Mouse (Mus musculus): Measurements from ENCODE around the gene Ano2. TPM values are rescaled to one million over a fixed set of nuclear protein-coding genes. Genes with fewer than 3 reads are reported as not detected.
A peak's percentile ranks its signal among the peaks of the same experiment; 100 is the strongest.

Ano2 gene
- polyA plus RNA-seq, 1 experiment from 2014 or later: 0.27 TPM

DNA sequence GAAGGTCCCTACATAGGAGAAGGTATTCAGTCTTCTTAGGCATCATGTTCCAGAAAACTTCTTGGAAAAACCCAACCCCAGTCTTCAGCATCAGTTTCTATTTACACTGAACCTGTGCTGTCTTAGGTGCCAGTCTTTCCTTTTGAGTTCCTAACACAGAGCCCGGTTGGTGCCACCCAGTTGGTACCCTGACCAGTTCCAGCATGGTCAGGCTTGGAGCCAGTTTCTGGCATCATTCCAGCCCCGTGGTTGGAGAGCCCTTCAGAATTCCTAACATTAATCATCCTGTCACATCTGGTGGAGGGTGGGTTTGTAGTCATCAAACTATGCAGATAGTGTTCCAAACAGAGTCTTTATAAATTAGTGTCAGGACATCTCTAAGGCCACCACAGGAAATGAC is 234.8 kb downstream of the Ano2 start:
- 51% methylated on average over 2 of the region's 2 CpGs for WGBS
- ATAC-seq (ENCODE audit: insufficient read depth, low FRiP score): no peak

DNA sequence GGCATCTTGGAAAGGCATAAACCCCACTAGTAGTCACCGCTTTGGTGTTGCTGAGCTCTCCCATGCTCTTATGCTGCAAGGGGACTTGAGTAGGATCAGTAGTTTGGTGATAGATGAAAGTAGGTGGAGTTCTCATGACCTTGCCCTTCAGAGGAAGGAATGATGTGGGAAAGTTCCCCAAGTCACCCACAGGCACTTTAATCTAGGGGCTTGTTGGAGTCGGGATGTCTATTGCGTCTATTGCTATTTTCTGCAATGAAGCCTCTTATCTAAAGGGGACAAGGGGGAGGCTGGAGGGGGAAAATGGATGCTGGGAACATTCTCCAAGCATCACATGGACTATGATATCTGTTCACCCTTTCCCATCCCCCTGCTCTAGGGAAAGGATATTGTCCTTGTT is 235.6 kb downstream of the Ano2 start:
- WGBS: 87% methylated on average over 3 of the region's 3 CpGs
- no peak overlapping the region for H3K4me2 ChIP-seq (ENCODE audit: low read depth, low read length)
- no peak overlapping the region for H3K27ac ChIP-seq (ENCODE audit: low read length)
- no peaks in the 10 kb centered on the region for H3K4me1 ChIP-seq (ENCODE audit: control insufficient read depth, insufficient read depth, low read length)
- H3K27me3 ChIP-seq (ENCODE audit: control insufficient read depth, insufficient read depth, low read length): no peaks in the 10 kb centered on the region
- H3K36me3 ChIP-seq (ENCODE audit: control insufficient read depth, insufficient read depth, low read length): no peaks in the 10 kb centered on the region
- no peak overlapping the region for H3K4me3 ChIP-seq (replicated peaks; ENCODE audit: low read length)
- H3K9me3 ChIP-seq (replicated peaks; ENCODE audit: control insufficient read depth, low read length): no peaks in the 10 kb centered on the region
- ATAC-seq (ENCODE audit: insufficient read depth, low FRiP score): no peak
- no peak overlapping the region for H3K9ac ChIP-seq (ENCODE audit: low read length)

More for the DNA sequence above, 234.8 kb downstream of the Ano2 start:
- Histone ChIP-seq H3K4me2 (ENCODE audit: low read depth, low read length) (no peak overlapping the region), H3K27ac (ENCODE audit: low read length) (no peak overlapping the region), H3K27me3 (ENCODE audit: control insufficient read depth, insufficient read depth, low read length) (no peaks in the 10 kb centered on the region), H3K4me3 (replicated peaks; ENCODE audit: low read length) (no peak overlapping the region), H3K4me1 (ENCODE audit: control insufficient read depth, insufficient read depth, low read length) (no peaks in the 10 kb centered on the region), H3K36me3 (ENCODE audit: control insufficient read depth, insufficient read depth, low read length) (no peaks in the 10 kb centered on the region), H3K9me3 (replicated peaks; ENCODE audit: control insufficient read depth, low read length) (no peaks in the 10 kb centered on the region), H3K9ac (ENCODE audit: low read length) (no peak overlapping the region)

DNA sequence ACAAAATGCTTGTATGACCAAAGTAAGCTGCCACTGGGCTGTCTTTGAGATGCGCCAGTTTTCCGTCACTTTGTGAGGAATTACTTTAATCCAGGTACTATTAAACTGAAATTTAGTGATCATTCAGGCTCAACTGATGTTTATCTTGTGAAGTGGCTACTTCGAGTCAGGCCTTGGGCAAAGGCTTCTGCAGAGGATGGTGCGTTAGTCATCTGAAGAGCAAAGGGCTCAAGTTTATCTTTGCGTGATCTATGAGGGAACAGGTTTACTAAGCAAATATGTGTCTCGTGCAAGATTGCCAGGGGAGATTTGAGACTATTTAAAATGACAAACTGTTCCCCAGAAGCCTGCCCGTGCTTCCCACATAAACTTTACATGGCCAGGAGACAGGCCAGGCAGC is 241.7 kb downstream of the Ano2 start:
- WGBS: 41% methylated on average over 7 of the region's 7 CpGs
- ATAC-seq (ENCODE audit: insufficient read depth, low FRiP score): no peak
- no peak overlapping the region for H3K4me3 ChIP-seq (replicated peaks; ENCODE audit: low read length)

DNA sequence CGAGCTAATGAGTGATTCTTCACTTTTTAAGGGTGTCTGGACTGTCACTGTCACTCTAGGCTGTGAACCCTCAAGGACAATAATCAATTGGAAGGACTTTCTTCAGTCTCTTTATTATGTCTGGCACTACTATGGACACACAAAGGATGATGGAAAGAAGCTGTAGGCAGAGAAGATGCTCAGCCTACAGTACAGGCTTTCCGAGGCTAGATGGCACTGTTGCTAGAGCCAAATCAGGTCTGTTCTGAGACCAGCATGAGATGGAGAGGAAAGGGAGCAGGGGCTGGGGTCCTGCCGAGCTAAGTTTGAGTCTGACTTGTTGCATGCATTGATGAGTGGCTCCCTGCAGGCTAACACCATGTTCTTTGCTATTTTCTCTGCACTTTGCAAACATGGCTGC is 264.7 kb downstream of the Ano2 start:
- H3K9me3 ChIP-seq (replicated peaks; ENCODE audit: control insufficient read depth, low read length): no peaks in the 10 kb centered on the region
- no peak overlapping the region for H3K4me2 ChIP-seq (ENCODE audit: low read depth, low read length)
- no peaks in the 10 kb centered on the region for H3K27me3 ChIP-seq (ENCODE audit: control insufficient read depth, insufficient read depth, low read length)
- no peak overlapping the region for H3K27ac ChIP-seq (ENCODE audit: low read length)
- ATAC-seq (ENCODE audit: insufficient read depth, low FRiP score): peak; percentile 56; the same call in 1 of the 2 replicates
- WGBS: 16% methylated on average over 3 of the region's 3 CpGs
- H3K9ac ChIP-seq (ENCODE audit: low read length): no peak overlapping the region
- H3K4me3 ChIP-seq (replicated peaks; ENCODE audit: low read length): no peak overlapping the region
- no peaks in the 10 kb centered on the region for H3K36me3 ChIP-seq (ENCODE audit: control insufficient read depth, insufficient read depth, low read length)
- H3K4me1 ChIP-seq (ENCODE audit: control insufficient read depth, insufficient read depth, low read length): no peaks in the 10 kb centered on the region

More for the DNA sequence above, 241.7 kb downstream of the Ano2 start:
- Histone ChIP-seq H3K9me3 (replicated peaks; ENCODE audit: control insufficient read depth, low read length) (no peaks in the 10 kb centered on the region), H3K27me3 (ENCODE audit: control insufficient read depth, insufficient read depth, low read length) (no peaks in the 10 kb centered on the region), H3K4me2 (ENCODE audit: low read depth, low read length) (no peak overlapping the region), H3K36me3 (ENCODE audit: control insufficient read depth, insufficient read depth, low read length) (no peaks in the 10 kb centered on the region), H3K9ac (ENCODE audit: low read length) (no peak overlapping the region), H3K4me1 (ENCODE audit: control insufficient read depth, insufficient read depth, low read length) (no peaks in the 10 kb centered on the region), H3K27ac (ENCODE audit: low read length) (no peak overlapping the region)

DNA sequence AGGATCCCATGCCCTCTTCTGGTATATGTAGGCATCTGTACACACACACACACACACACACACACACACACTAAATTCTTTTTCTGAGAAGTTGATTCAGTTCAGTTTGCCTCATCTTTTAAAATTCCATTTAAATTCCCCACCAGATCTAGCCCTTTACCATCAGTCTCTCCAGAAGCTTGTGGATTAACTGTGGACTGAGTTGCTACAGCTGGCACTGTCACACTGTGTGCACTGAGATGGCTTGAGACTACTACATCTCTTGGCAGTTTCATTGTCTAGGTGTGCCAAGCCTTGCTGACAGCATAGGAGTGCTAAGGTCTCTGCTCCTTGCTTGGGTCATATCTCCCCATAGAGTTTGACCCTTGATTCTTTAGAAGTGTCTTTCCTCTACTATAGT is 283.3 kb downstream of the Ano2 start:
- Histone ChIP-seq H3K9me3 (replicated peaks; ENCODE audit: control insufficient read depth, low read length) (no peaks in the 10 kb centered on the region), H3K4me3 (replicated peaks; ENCODE audit: low read length) (no peak overlapping the region), H3K4me1 (ENCODE audit: control insufficient read depth, insufficient read depth, low read length) (peaks cover 8% of the 10 kb centered on the region; the same call in 1 of the 2 replicates), H3K27me3 (ENCODE audit: control insufficient read depth, insufficient read depth, low read length) (no peaks in the 10 kb centered on the region), H3K9ac (ENCODE audit: low read length) (no peak overlapping the region), H3K27ac (ENCODE audit: low read length) (no peak overlapping the region), H3K4me2 (ENCODE audit: low read depth, low read length) (no peak overlapping the region), H3K36me3 (ENCODE audit: control insufficient read depth, insufficient read depth, low read length) (no peaks in the 10 kb centered on the region)
- ATAC-seq (ENCODE audit: insufficient read depth, low FRiP score): no peak

DNA sequence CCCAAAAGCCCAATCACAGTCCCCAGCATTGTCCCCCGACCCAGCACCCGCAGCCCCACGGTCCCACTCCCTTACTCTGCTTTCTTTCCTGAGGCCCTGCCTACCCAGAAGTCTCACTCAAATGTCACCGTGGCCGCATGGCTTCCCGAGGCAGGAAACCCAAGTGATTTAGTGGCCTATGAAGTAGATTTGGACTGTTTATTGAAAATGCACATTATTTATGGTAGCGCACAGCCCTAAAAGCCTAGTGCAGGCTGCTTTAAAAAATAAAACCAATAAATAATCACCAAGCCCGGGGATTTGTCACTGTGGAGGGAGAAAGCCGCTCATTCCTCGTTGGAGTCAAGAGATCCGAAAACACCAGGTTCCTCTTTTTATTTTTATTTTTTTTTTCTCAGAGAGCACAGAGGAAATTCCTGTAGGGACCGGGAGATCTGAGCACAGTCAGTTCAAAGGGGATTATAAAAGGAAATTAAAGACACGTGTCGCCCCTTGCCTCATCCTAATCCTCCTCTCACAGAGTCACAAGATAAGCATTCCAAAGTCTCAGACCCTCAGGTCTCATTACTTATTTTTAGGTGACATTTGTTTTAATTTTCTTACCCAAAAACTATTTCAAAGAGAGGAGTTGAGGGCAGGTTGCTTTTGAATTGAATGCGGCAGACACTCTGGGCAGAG is 285.7 kb downstream of the Ano2 start:
- Histone ChIP-seq H3K9ac (ENCODE audit: low read length) (0 out of 2 replicates have a peak overlapping the region, but pooled peaks have one; percentile 16), H3K27ac (ENCODE audit: low read length) (no peak overlapping the region)
- no peak for ATAC-seq (ENCODE audit: insufficient read depth, low FRiP score)

DNA sequence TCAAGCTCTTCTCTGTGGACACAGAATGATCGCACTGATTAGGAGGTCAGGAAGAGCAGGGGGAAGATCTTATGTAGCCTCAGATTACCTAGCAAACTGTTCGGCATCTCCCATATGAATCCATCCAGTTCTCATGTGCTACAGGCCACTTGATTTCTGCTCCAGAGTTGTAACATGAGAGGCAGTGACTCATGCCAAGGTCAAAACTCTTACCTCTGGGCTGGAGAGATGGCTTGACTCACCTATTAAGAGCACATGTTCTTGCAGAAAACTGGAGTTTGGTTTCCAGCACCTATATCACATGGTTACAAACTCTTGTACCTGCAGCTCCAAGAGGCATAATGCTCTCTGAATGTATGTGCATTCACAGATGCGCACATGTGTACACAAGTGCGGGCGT is 289.4 kb downstream of the Ano2 start:
- 87% methylated on average over 5 of the region's 5 CpGs for WGBS
- H3K4me1 ChIP-seq (ENCODE audit: control insufficient read depth, insufficient read depth, low read length): peaks cover 8% of the 10 kb centered on the region; the same call in 1 of the 2 replicates
- no peak overlapping the region for H3K9ac ChIP-seq (ENCODE audit: low read length)
- H3K9me3 ChIP-seq (replicated peaks; ENCODE audit: control insufficient read depth, low read length): no peaks in the 10 kb centered on the region
- H3K27ac ChIP-seq (ENCODE audit: low read length): no peak overlapping the region
- no peak overlapping the region for H3K4me2 ChIP-seq (ENCODE audit: low read depth, low read length)
- H3K4me3 ChIP-seq (replicated peaks; ENCODE audit: low read length): no peak overlapping the region
- H3K27me3 ChIP-seq (ENCODE audit: control insufficient read depth, insufficient read depth, low read length): no peaks in the 10 kb centered on the region
- no peaks in the 10 kb centered on the region for H3K36me3 ChIP-seq (ENCODE audit: control insufficient read depth, insufficient read depth, low read length)
- ATAC-seq (ENCODE audit: insufficient read depth, low FRiP score): no peak

More for the DNA sequence above, 285.7 kb downstream of the Ano2 start:
- Histone ChIP-seq H3K4me3 (replicated peaks; ENCODE audit: low read length) (no peak overlapping the region), H3K4me1 (ENCODE audit: control insufficient read depth, insufficient read depth, low read length) (peaks cover 8% of the 10 kb centered on the region; the same call in 1 of the 2 replicates), H3K9me3 (replicated peaks; ENCODE audit: control insufficient read depth, low read length) (no peaks in the 10 kb centered on the region), H3K4me2 (ENCODE audit: low read depth, low read length) (no peak overlapping the region), H3K36me3 (ENCODE audit: control insufficient read depth, insufficient read depth, low read length) (no peaks in the 10 kb centered on the region), H3K27me3 (ENCODE audit: control insufficient read depth, insufficient read depth, low read length) (no peaks in the 10 kb centered on the region)
- WGBS: 33% methylated on average over 15 of the region's 15 CpGs

DNA sequence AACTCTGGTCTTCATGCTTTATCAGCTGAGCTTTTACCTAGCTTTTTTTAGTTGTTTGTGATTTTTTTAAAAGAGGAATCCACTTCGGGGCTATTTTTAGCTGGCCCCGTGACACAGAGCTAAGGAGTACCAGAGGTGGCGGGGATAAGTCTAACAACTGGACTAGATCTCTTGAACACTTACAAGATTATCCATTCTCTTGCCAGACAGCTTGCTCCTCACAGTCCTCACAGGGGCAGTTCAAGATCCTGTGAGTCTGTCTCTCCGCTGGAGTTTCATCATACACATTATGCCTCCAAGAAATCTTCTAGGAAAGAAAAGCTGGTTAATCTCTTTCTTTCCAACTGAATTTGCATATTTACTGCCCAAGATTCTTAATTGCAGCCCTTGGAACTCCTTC is 293.8 kb downstream of the Ano2 start:
- Histone ChIP-seq H3K4me1 (ENCODE audit: control insufficient read depth, insufficient read depth, low read length) (no peaks in the 10 kb centered on the region), H3K4me2 (ENCODE audit: low read depth, low read length) (no peak overlapping the region), H3K27ac (ENCODE audit: low read length) (no peak overlapping the region), H3K4me3 (replicated peaks; ENCODE audit: low read length) (no peak overlapping the region), H3K9ac (ENCODE audit: low read length) (no peak overlapping the region), H3K9me3 (replicated peaks; ENCODE audit: control insufficient read depth, low read length) (no peaks in the 10 kb centered on the region), H3K27me3 (ENCODE audit: control insufficient read depth, insufficient read depth, low read length) (no peaks in the 10 kb centered on the region), H3K36me3 (ENCODE audit: control insufficient read depth, insufficient read depth, low read length) (no peaks in the 10 kb centered on the region)
- 83% methylated on average over 4 of the region's 4 CpGs for WGBS
- ATAC-seq (ENCODE audit: insufficient read depth, low FRiP score): no peak

DNA sequence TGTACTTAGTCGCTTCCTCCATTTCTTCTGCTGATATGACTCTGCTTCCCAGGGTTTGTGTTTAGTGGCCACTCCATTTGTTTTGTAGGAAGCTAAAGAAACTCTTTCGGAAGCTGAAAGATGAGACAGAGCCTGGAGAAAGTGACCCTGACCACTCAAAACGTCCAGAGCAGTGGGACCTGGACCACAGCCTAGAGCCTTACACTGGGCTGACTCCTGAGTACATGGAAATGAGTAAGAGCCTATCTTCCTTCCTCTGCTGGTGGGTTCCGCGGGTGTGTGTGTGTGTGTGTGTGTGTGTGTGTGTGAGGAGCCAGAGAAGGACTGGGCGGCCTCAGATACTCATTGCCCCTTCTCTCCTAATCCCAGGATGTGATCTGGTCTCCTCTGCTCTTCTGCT is 302.5 kb downstream of the Ano2 start:
- H3K4me2 ChIP-seq (ENCODE audit: low read depth, low read length): no peak overlapping the region
- H3K4me1 ChIP-seq (ENCODE audit: control insufficient read depth, insufficient read depth, low read length): no peaks in the 10 kb centered on the region
- H3K27ac ChIP-seq (ENCODE audit: low read length): no peak overlapping the region
- no peak overlapping the region for H3K9ac ChIP-seq (ENCODE audit: low read length)
- H3K27me3 ChIP-seq (ENCODE audit: control insufficient read depth, insufficient read depth, low read length): no peaks in the 10 kb centered on the region
- H3K9me3 ChIP-seq (replicated peaks; ENCODE audit: control insufficient read depth, low read length): no peaks in the 10 kb centered on the region; the same call in 1 of the 2 replicates
- ATAC-seq (ENCODE audit: insufficient read depth, low FRiP score): no peak
- H3K36me3 ChIP-seq (ENCODE audit: control insufficient read depth, insufficient read depth, low read length): no peaks in the 10 kb centered on the region
- no peak overlapping the region for H3K4me3 ChIP-seq (replicated peaks; ENCODE audit: low read length)
- 45% methylated on average over 6 of the region's 6 CpGs for WGBS

Measured in stomach, embryonic 16.5 days (tissue).